8 mouse cellular contexts compared by ENCODE assay signal in genomic region chr2:93461869-93462714, GRCm38 (mm10). TPM values are rescaled to one million over a fixed set of nuclear protein-coding genes. Genes with fewer than 3 reads are reported as not detected.
A peak's percentile ranks its signal among the peaks of the same experiment; 100 is the strongest.
DNase-seq lines count a peak whose midpoint lies in the region; ATAC-seq and TF ChIP-seq lines count a peak whose summit lies in the region.

No protein-coding gene starts in this region.

- H3K4me1 ChIP-seq in hindbrain, embryonic 10.5 days (replicated peaks) = peaks cover 36% of the 10 kb centered on the region
- peaks cover 20% of the 10 kb centered on the region for H3K4me1 ChIP-seq in lung, postnatal 0 days (ENCODE audit: insufficient read depth, low read depth, low read length)

- peaks cover 65% of the 10 kb centered on the region for H3K27me3 ChIP-seq in hindbrain, embryonic 10.5 days (ENCODE audit: insufficient read depth, poor library complexity, severe bottlenecking)
- H3K27me3 ChIP-seq in lung, postnatal 0 days (replicated peaks; ENCODE audit: insufficient read depth, low read length) = no peaks in the 10 kb centered on the region

- peak; percentile 97 for ATAC-seq in lung, postnatal 0 days

- peak overlapping the region; percentile 56 for H3K4me3 ChIP-seq in hindbrain, embryonic 10.5 days
- H3K4me3 ChIP-seq in lung, postnatal 0 days (ENCODE audit: low read depth, low read length) = peak overlapping the region; percentile 59

- WGBS in hindbrain, embryonic 10.5 days = 2% methylated on average over 41 of the region's 41 CpGs
- WGBS in lung, postnatal 0 days = 4% methylated on average over 40 of the region's 41 CpGs

- H3K9me3 ChIP-seq in hindbrain, embryonic 10.5 days = peaks cover 4% of the 10 kb centered on the region; the same call in 1 of the 2 replicates
- H3K9me3 ChIP-seq in lung, postnatal 0 days (ENCODE audit: low read length) = no peaks in the 10 kb centered on the region

- peak overlapping the region; percentile 56 for H3K9ac ChIP-seq in lung, postnatal 0 days (replicated peaks; ENCODE audit: low read depth)

- TF ChIP-seq CTCF in lung, postnatal 0 days (IDR thresholded peaks at IDR 0.05) = no peak

- peak overlapping the region; percentile 94 for H3K4me2 ChIP-seq in lung, postnatal 0 days (replicated peaks; ENCODE audit: low read depth, low read length)

- peak; percentile 92 for DNase-seq in NIH3T3 (ENCODE audit: low read depth)
- peak; percentile 73 for DNase-seq in cerebellum, adult 9-11 months
- DNase-seq in frontal cortex, adult 2 months (ENCODE audit: extremely low spot score in 1 of 2, low spot score in 1 of 2) = peak; percentile 59 to 82
- peak; percentile 94 for DNase-seq in hindbrain, embryonic 10.5 days (ENCODE audit: low spot score)
- peak; percentile 95 for DNase-seq in layer of hippocampus, adult 9-11 months
- peak; percentile 99 for DNase-seq in lung, postnatal 0 days (ENCODE audit: low spot score)
- DNase-seq in ovary, postnatal 10 days (ENCODE audit: low spot score) = peak; percentile 88
- DNase-seq in thymus, postnatal 0 days (ENCODE audit: low spot score) = peak; percentile 95

- peak overlapping the region; percentile 59 for H3K27ac ChIP-seq in hindbrain, embryonic 10.5 days
- peak overlapping the region; percentile 89 for H3K27ac ChIP-seq in lung, postnatal 0 days (ENCODE audit: low read length)

- TF ChIP-seq EP300 in lung, postnatal 0 days (IDR thresholded peaks at IDR 0.05) = 0 out of 2 replicates have a peak, but pooled peaks have one; percentile 4

- no peaks in the 10 kb centered on the region for H3K36me3 ChIP-seq in hindbrain, embryonic 10.5 days
- no peaks in the 10 kb centered on the region for H3K36me3 ChIP-seq in lung, postnatal 0 days (ENCODE audit: insufficient read depth, low read length)

RNA-seq across cellular contexts. Expression of gene Cd82, which starts 0.8 kb away (rescaled TPM):
- polyA plus RNA-seq in frontal cortex, adult 2 months (2012; rRNA removed) = 28.7 and 30.1 TPM in 2 replicates
- 6.2 and 10.3 TPM in 2 replicates for polyA plus RNA-seq in hindbrain, embryonic 10.5 days (2016; fragmentation: Nextera tagmentation; extraction: Ambion mirVana)
- 94.1 and 106 TPM in 2 replicates for polyA plus RNA-seq in lung, postnatal 0 days (2015; fragmentation: Nextera tagmentation; extraction: Ambion mirVana)
- 153 and 157 TPM in 2 replicates for polyA plus RNA-seq in thymus, postnatal 0 days (2015; fragmentation: Nextera tagmentation; extraction: Ambion mirVana)

Comparison
In these comparisons a context has a peak if more than half of its experiments do, and no peak if none do; other contexts are left out.
1. Peak in every context shown above with its lines: DNase-seq, ATAC-seq, H3K4me3 ChIP-seq and H3K27ac ChIP-seq.